Mouse (Mus musculus): ENCODE data around the gene Dsn1. TPM values are rescaled to one million over a fixed set of nuclear protein-coding genes. Genes with fewer than 3 reads are reported as not detected.

Gene Dsn1
- polyA plus RNA-seq, 1 experiment from 2014 or later: 49.6 TPM

GRCm38 (mm10) chr2:156957035-156957434 is 49.9 kb downstream of the Dsn1 start:
- Histone ChIP-seq H3K9ac (no peak overlapping the region), H3K4me3 (no peak overlapping the region), H3K9me3 (no peaks in the 10 kb centered on the region), H3K27me3 (no peaks in the 10 kb centered on the region), H3K4me2 (replicated peaks) (no peak overlapping the region), H3K36me3 (no peaks in the 10 kb centered on the region), H3K27ac (no peak overlapping the region), H3K4me1 (no peaks in the 10 kb centered on the region)
- 86% methylated on average over 2 of the region's 2 CpGs for WGBS
- no peak for ATAC-seq (ENCODE audit: insufficient number of reproducible peaks, insufficient read depth, low FRiP score, low TSS enrichment)

- WGBS: 72% methylated on average over 7 of the region's 7 CpGs
- ATAC-seq (ENCODE audit: insufficient number of reproducible peaks, insufficient read depth, low FRiP score, low TSS enrichment): no peak
- Histone ChIP-seq H3K9me3 (no peaks in the 10 kb centered on the region), H3K4me1 (no peaks in the 10 kb centered on the region), H3K4me2 (replicated peaks) (no peak overlapping the region), H3K27me3 (no peaks in the 10 kb centered on the region), H3K4me3 (no peak overlapping the region), H3K36me3 (no peaks in the 10 kb centered on the region), H3K27ac (no peak overlapping the region), H3K9ac (no peak overlapping the region)
Observed at GRCm38 (mm10) chr2:156956306-156956705, 50.6 kb downstream of the Dsn1 start.

DNA sequence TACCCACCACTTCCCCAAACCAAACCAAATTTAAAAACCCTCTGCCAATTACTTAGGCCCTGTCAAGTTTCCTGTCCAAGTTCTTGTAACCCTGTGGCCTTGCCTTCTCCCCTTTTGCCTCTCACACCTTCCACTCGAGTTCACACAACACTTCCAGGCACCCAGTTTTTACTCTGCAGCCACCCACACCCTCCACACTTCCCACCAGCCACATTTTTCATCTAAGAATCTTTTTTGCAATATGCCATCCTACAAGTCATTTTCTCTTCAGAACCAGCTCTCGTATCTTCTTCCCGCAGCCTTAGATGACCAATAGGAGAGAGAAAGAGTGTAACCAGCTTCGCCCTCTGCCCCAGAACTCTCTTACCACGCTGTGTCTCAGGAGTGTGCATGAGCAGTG is 52.5 kb downstream of the Dsn1 start:
- no peak for ATAC-seq (ENCODE audit: insufficient number of reproducible peaks, insufficient read depth, low FRiP score, low TSS enrichment)
- 89% methylated on average over 5 of the region's 5 CpGs for WGBS
- H3K36me3 ChIP-seq: no peaks in the 10 kb centered on the region
- H3K27ac ChIP-seq: no peak overlapping the region
- no peaks in the 10 kb centered on the region for H3K4me1 ChIP-seq
- no peak overlapping the region for H3K4me2 ChIP-seq (replicated peaks)
- no peaks in the 10 kb centered on the region for H3K9me3 ChIP-seq
- H3K27me3 ChIP-seq: no peaks in the 10 kb centered on the region
- H3K9ac ChIP-seq: no peak overlapping the region
- no peak overlapping the region for H3K4me3 ChIP-seq

GRCm38 (mm10) chr2:156951301-156952094 is 55.5 kb downstream of the Dsn1 start:
- H3K9ac ChIP-seq: no peak overlapping the region
- WGBS: 91% methylated on average over 10 of the region's 10 CpGs
- H3K9me3 ChIP-seq: no peaks in the 10 kb centered on the region
- no peak overlapping the region for H3K27ac ChIP-seq
- H3K4me2 ChIP-seq (replicated peaks): no peak overlapping the region
- peaks cover 12% of the 10 kb centered on the region; the same call in 1 of the 2 replicates for H3K36me3 ChIP-seq
- no peak for ATAC-seq (ENCODE audit: insufficient number of reproducible peaks, insufficient read depth, low FRiP score, low TSS enrichment)
- no peaks in the 10 kb centered on the region for H3K27me3 ChIP-seq
- H3K4me1 ChIP-seq: no peaks in the 10 kb centered on the region
- H3K4me3 ChIP-seq: no peak overlapping the region

DNA sequence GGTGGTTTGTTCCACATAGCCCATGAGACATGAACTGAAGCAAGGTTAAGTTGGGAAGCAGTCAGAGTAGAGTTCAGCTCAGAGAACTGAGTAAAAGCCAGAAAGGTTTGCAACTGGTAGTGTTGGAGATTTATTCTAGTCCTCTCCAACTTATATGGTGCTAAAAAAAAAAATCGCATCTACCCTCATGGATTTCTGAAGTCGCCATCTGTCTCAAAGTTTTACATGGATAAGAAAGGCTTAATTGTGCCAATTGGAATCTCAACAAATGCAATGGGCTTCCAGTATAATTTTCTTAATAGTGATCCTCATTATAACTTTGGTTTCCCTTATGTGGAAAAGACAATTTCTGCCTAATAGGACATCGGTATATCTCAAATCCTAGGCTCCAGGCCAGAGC is 56.1 kb downstream of the Dsn1 start:
- H3K9me3 ChIP-seq: no peaks in the 10 kb centered on the region
- no peak overlapping the region for H3K27ac ChIP-seq
- H3K4me2 ChIP-seq (replicated peaks): no peak overlapping the region
- H3K4me1 ChIP-seq: no peaks in the 10 kb centered on the region
- ATAC-seq (ENCODE audit: insufficient number of reproducible peaks, insufficient read depth, low FRiP score, low TSS enrichment): no peak
- H3K36me3 ChIP-seq: peaks cover 16% of the 10 kb centered on the region; the same call in 1 of the 2 replicates
- no peak overlapping the region for H3K9ac ChIP-seq
- 98% methylated on average over 3 of the region's 3 CpGs for WGBS
- no peak overlapping the region for H3K4me3 ChIP-seq
- no peaks in the 10 kb centered on the region for H3K27me3 ChIP-seq

Other genes starting within 250 kb of the Dsn1 start
- 182 and 184 TPM in 2 replicates for gene Myl9, start 231.7 kb downstream of the Dsn1 start, polyA plus RNA-seq (2016; fragmentation: Nextera tagmentation; extraction: Ambion mirVana)
- gene Tgif2, start 167.1 kb downstream of the Dsn1 start, polyA plus RNA-seq (2016; fragmentation: Nextera tagmentation; extraction: Ambion mirVana): 89.5 and 95.1 TPM in 2 replicates
- gene 4930518I15Rik, start 149.2 kb downstream of the Dsn1 start, polyA plus RNA-seq (2016; fragmentation: Nextera tagmentation; extraction: Ambion mirVana): 9.6 and 9.8 TPM in 2 replicates
- 188 and 190 TPM in 2 replicates for gene Rab5if, start 144.0 kb downstream of the Dsn1 start, polyA plus RNA-seq (2016; fragmentation: Nextera tagmentation; extraction: Ambion mirVana)
- 0.31 TPM in 2 replicates for gene Sla2, start 120.0 kb downstream of the Dsn1 start, polyA plus RNA-seq (2016; fragmentation: Nextera tagmentation; extraction: Ambion mirVana)
- 45.3 and 46.1 TPM in 2 replicates for gene Ndrg3, start 15.1 kb downstream of the Dsn1 start, polyA plus RNA-seq (2016; fragmentation: Nextera tagmentation; extraction: Ambion mirVana)
- gene Soga1, start 72.1 kb upstream of the Dsn1 start, polyA plus RNA-seq (2016; fragmentation: Nextera tagmentation; extraction: Ambion mirVana): 5.7 and 7.8 TPM in 2 replicates
- gene Tldc2, start 79.9 kb upstream of the Dsn1 start, polyA plus RNA-seq (2016; fragmentation: Nextera tagmentation; extraction: Ambion mirVana): not detected in 2 replicates
- gene Samhd1, start 128.1 kb upstream of the Dsn1 start, polyA plus RNA-seq (2016; fragmentation: Nextera tagmentation; extraction: Ambion mirVana): 25.2 and 26.9 TPM in 2 replicates
- gene Rbl1, start 197.4 kb upstream of the Dsn1 start, polyA plus RNA-seq (2016; fragmentation: Nextera tagmentation; extraction: Ambion mirVana): 24.6 and 26.4 TPM in 2 replicates